Mouse (Mus musculus): ENCODE data around the gene Il15ra. TPM values are rescaled to one million over a fixed set of nuclear protein-coding genes. Genes with fewer than 3 reads are reported as not detected.

Gene Il15ra
- polyA plus RNA-seq, 1 experiment from 2014 or later = 5.1 TPM

DNA sequence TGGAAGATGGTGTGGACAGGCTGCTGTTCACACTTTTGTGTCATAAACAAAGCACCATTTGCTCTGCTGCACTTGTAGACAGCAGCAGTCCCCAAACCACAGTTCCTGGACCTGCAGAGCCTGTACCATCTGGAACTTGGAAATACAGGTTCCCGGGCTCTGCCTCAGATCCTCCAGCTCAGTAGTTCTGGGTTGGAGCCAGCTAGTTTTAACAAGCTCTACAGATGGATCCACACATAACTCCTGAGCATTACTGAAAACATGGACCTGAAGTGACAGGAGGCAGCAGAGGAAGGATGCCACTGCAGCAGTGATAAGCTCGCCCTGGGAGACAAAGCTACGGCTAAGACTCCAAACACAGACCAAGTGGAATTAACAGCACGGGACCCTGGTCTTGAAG, 9.4 kb downstream of the Il15ra start:
- no peaks in the 10 kb centered on the region for H3K4me1 ChIP-seq
- H3K4me3 ChIP-seq = no peak overlapping the region
- H3K27ac ChIP-seq = no peak overlapping the region
- no peaks in the 10 kb centered on the region for H3K9me3 ChIP-seq
- H3K36me3 ChIP-seq = no peaks in the 10 kb centered on the region
- H3K27me3 ChIP-seq (ENCODE audit: insufficient read depth, poor library complexity, severe bottlenecking) = no peaks in the 10 kb centered on the region
- WGBS = 58% methylated on average over 4 of the region's 4 CpGs
- DNase-seq (ENCODE audit: low spot score) = no peak

GRCm38 (mm10) chr2:11718573-11718972, 13.5 kb downstream of the Il15ra start:
- Histone ChIP-seq H3K27ac (no peak overlapping the region), H3K36me3 (no peaks in the 10 kb centered on the region)
- 85% methylated on average over 2 of the region's 2 CpGs for WGBS

GRCm38 (mm10) chr2:11722564-11722963, 17.5 kb downstream of the Il15ra start:
- Histone ChIP-seq H3K27ac (no peak overlapping the region), H3K36me3 (no peaks in the 10 kb centered on the region), H3K4me1 (no peaks in the 10 kb centered on the region), H3K27me3 (ENCODE audit: insufficient read depth, poor library complexity, severe bottlenecking) (no peaks in the 10 kb centered on the region), H3K9me3 (no peaks in the 10 kb centered on the region), H3K4me3 (no peak overlapping the region)
- WGBS = 82% methylated on average over 9 of the region's 9 CpGs
- no peak for DNase-seq (ENCODE audit: low spot score)

More at GRCm38 (mm10) chr2:11718573-11718972, 13.5 kb downstream of the Il15ra start:
- Histone ChIP-seq H3K4me1 (no peaks in the 10 kb centered on the region), H3K9me3 (no peaks in the 10 kb centered on the region), H3K4me3 (no peak overlapping the region), H3K27me3 (ENCODE audit: insufficient read depth, poor library complexity, severe bottlenecking) (no peaks in the 10 kb centered on the region)
- no peak for DNase-seq (ENCODE audit: low spot score)

DNA sequence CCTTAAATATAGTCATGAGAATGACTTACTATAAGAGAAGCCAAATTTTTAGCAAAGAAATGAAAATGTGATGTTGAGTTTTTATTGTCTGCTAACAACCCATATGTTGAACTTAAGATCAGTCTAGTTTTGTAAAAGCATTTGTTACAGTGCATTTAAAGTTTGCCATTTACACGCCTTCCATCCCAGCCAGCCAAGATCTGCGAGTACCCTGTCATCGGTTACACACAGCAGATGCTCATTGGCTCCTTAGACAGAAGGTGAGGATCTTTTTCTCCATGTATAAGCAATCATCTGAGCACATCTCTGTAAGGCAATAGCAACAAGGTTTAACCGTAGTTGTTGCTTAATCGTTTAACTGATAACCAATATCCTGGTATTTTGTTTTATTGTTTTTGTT, 22.5 kb downstream of the Il15ra start:
- Histone ChIP-seq H3K4me3 (no peak overlapping the region), H3K27me3 (ENCODE audit: insufficient read depth, poor library complexity, severe bottlenecking) (no peaks in the 10 kb centered on the region), H3K27ac (no peak overlapping the region), H3K4me1 (no peaks in the 10 kb centered on the region), H3K9me3 (no peaks in the 10 kb centered on the region), H3K36me3 (no peaks in the 10 kb centered on the region)
- no peak for DNase-seq (ENCODE audit: low spot score)
- WGBS = 87% methylated on average over 5 of the region's 5 CpGs

DNA sequence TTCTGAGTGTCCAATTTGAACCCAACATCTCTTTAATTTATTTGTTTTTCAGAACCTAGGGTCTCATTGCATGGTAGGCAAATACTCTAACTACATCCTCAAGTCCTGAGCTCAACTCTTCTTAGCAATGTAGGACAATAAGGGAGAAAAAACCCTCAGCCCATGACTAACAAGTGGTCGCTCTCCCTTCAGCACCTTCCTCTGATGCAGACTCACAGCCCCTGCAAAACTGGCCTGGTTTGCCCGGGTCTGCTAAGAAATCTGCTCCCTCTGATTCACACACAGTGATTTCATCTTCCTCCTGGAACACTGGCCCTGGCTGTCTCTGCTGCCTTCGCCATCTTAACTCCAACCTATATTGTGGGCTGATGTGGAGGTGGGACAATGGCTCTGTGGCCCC, 24.0 kb downstream of the Il15ra start:
- no peaks in the 10 kb centered on the region for H3K27me3 ChIP-seq (ENCODE audit: insufficient read depth, poor library complexity, severe bottlenecking)
- no peaks in the 10 kb centered on the region for H3K9me3 ChIP-seq
- H3K27ac ChIP-seq = no peak overlapping the region
- H3K36me3 ChIP-seq = no peaks in the 10 kb centered on the region
- no peak overlapping the region for H3K4me3 ChIP-seq
- no peaks in the 10 kb centered on the region for H3K4me1 ChIP-seq
- WGBS = 41% methylated on average over 3 of the region's 3 CpGs
- no peak for DNase-seq (ENCODE audit: low spot score)

DNA sequence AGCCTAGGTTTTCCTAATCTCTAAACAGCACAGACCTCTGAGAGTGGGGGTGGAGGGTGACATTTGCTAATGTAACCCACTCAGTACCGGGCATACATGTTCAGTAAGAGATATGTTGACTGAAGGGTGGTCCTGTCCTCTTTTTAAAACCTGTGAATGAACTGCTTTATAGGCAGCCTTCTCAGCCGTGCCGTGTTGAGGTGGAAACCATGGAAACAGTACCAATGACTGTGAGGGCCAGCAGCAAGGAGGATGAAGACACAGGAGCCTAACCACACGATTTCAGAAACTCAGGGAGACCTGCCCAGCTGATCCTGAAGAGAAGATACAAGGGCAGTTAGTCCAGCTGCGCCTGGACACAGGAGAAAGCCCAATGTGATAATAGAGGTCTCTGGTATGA, 27.9 kb downstream of the Il15ra start:
- no peak for DNase-seq (ENCODE audit: low spot score)
- no peaks in the 10 kb centered on the region for H3K27me3 ChIP-seq (ENCODE audit: insufficient read depth, poor library complexity, severe bottlenecking)
- 66% methylated on average over 5 of the region's 5 CpGs for WGBS
- no peak overlapping the region for H3K4me3 ChIP-seq
- H3K9me3 ChIP-seq = no peaks in the 10 kb centered on the region
- 0 out of 2 replicates have a peak, but pooled peaks cover 2% of the 10 kb centered on the region for H3K36me3 ChIP-seq
- no peak overlapping the region for H3K27ac ChIP-seq
- H3K4me1 ChIP-seq = no peaks in the 10 kb centered on the region

- Histone ChIP-seq H3K4me3 (no peak overlapping the region), H3K27me3 (ENCODE audit: insufficient read depth, poor library complexity, severe bottlenecking) (no peaks in the 10 kb centered on the region), H3K9me3 (no peaks in the 10 kb centered on the region), H3K4me1 (no peaks in the 10 kb centered on the region), H3K27ac (no peak overlapping the region), H3K36me3 (peaks cover 28% of the 10 kb centered on the region)
- DNase-seq (ENCODE audit: low spot score) = no peak
- WGBS = 76% methylated on average over 6 of the region's 6 CpGs
Observed at GRCm38 (mm10) chr2:11735853-11736252, 30.8 kb downstream of the Il15ra start.

- WGBS = 92% methylated on average over 3 of the region's 3 CpGs
- Histone ChIP-seq H3K9me3 (no peaks in the 10 kb centered on the region), H3K4me3 (no peak overlapping the region), H3K4me1 (no peaks in the 10 kb centered on the region), H3K27ac (no peak overlapping the region), H3K27me3 (ENCODE audit: insufficient read depth, poor library complexity, severe bottlenecking) (no peaks in the 10 kb centered on the region), H3K36me3 (peaks cover 57% of the 10 kb centered on the region)
- no peak for DNase-seq (ENCODE audit: low spot score)
Observed at GRCm38 (mm10) chr2:11738794-11739193, 33.7 kb downstream of the Il15ra start.

GRCm38 (mm10) chr2:11739516-11740051, 34.5 kb downstream of the Il15ra start:
- no peaks in the 10 kb centered on the region for H3K9me3 ChIP-seq
- H3K27ac ChIP-seq = no peak overlapping the region
- peaks cover 65% of the 10 kb centered on the region for H3K36me3 ChIP-seq
- no peak overlapping the region for H3K4me3 ChIP-seq
- DNase-seq (ENCODE audit: low spot score) = no peak
- 95% methylated on average over 4 of the region's 4 CpGs for WGBS
- no peaks in the 10 kb centered on the region for H3K27me3 ChIP-seq (ENCODE audit: insufficient read depth, poor library complexity, severe bottlenecking)
- no peaks in the 10 kb centered on the region for H3K4me1 ChIP-seq

DNA sequence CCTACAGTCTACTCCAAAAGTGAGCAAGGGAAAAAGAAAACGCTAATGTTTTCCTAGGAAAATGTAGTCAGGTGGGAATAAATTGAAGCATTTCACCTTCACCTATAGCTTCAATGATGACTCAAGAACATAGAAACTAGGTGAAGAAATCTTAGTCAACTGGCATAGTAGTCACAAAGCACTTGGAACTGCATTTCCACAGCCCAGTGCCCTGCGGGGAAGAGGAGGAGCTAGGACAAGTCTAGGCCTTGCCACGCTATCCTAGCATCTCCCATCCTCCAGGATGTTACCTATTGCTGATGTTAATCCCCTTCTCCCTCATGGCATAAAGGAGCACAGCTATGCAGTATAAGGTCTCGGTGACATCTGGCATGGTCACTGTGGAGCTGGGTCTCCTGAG, 57.5 kb downstream of the Il15ra start:
- Histone ChIP-seq H3K36me3 (peaks cover 99% of the 10 kb centered on the region), H3K27me3 (ENCODE audit: insufficient read depth, poor library complexity, severe bottlenecking) (no peaks in the 10 kb centered on the region)

GRCm38 (mm10) chr2:11765694-11766093, 60.6 kb downstream of the Il15ra start:
- Histone ChIP-seq H3K4me3 (no peak overlapping the region), H3K36me3 (peaks cover 87% of the 10 kb centered on the region)
- 91% methylated on average over 4 of the region's 4 CpGs for WGBS

More for the DNA sequence above, 57.5 kb downstream of the Il15ra start:
- DNase-seq (ENCODE audit: low spot score) = no peak
- Histone ChIP-seq H3K27ac (no peak overlapping the region), H3K9me3 (no peaks in the 10 kb centered on the region), H3K4me3 (no peak overlapping the region), H3K4me1 (no peaks in the 10 kb centered on the region)
- WGBS = 93% methylated on average over 4 of the region's 4 CpGs

DNA sequence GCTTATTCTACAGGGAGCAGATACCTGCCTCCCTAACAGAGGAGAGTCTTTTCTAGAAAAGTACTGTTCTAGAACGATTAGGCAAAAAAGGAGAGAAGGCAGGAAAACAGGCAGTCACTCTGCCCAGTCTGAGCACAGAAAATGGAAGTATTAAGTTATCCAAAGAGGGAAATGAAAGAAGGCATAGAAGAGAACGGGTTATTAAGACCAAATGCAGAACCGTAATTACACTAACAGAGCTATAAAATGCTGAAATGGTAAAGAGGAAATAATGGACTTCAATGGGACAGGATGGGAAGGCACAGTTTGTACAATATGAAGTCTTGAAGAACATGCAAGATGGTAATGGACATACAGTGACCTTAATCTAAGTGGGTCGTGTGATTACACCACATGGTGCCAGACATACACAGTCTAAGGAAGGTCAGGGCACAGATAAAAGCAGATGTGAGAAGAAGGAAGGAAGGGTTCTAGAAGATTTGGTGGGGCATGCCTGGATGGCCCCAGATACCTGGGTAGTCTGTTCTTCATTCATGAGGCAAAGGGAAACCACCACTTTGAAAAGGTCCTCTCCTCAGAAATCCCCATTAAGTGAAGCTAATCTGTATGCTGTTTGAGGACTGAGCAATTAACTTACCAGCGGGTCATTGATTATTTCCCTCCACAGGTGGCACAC, 61.5 kb downstream of the Il15ra start:
- 77% methylated on average over 5 of the region's 5 CpGs for WGBS
- Histone ChIP-seq H3K4me3 (no peak overlapping the region), H3K4me1 (no peaks in the 10 kb centered on the region), H3K9me3 (no peaks in the 10 kb centered on the region), H3K27ac (no peak overlapping the region), H3K27me3 (ENCODE audit: insufficient read depth, poor library complexity, severe bottlenecking) (no peaks in the 10 kb centered on the region), H3K36me3 (peaks cover 77% of the 10 kb centered on the region)
- DNase-seq (ENCODE audit: low spot score) = no peak

More at GRCm38 (mm10) chr2:11765694-11766093, 60.6 kb downstream of the Il15ra start:
- Histone ChIP-seq H3K27me3 (ENCODE audit: insufficient read depth, poor library complexity, severe bottlenecking) (no peaks in the 10 kb centered on the region), H3K4me1 (no peaks in the 10 kb centered on the region), H3K27ac (no peak overlapping the region), H3K9me3 (no peaks in the 10 kb centered on the region)
- DNase-seq (ENCODE audit: low spot score) = no peak

DNA sequence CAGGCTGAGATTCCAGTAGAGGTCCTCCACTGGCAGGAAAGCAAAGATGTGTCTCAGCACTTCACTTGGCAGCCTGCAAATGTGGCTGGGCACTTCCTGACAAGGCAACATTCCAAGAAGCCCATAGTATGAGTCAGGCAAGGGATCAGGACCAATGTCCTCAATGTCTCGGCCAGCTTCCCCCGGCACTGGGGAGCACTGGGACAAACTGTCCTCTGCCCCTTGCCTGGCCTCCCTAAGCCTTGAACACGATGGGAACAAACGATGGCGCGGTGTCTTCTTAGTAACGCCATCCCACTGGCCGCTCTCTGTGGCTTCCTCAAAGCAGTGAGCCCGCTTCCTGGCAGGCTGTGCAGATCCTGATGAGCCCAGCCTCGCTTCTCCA, 62.1 kb downstream of the Il15ra start:
- DNase-seq (ENCODE audit: low spot score) = no peak
- no peak overlapping the region for H3K27ac ChIP-seq
- no peaks in the 10 kb centered on the region for H3K27me3 ChIP-seq (ENCODE audit: insufficient read depth, poor library complexity, severe bottlenecking)
- H3K36me3 ChIP-seq = peaks cover 72% of the 10 kb centered on the region
- H3K9me3 ChIP-seq = no peaks in the 10 kb centered on the region
- no peaks in the 10 kb centered on the region for H3K4me1 ChIP-seq
- no peak overlapping the region for H3K4me3 ChIP-seq
- WGBS = 87% methylated on average over 10 of the region's 10 CpGs

- H3K4me3 ChIP-seq = no peak overlapping the region
- no peaks in the 10 kb centered on the region for H3K9me3 ChIP-seq
- no peak for DNase-seq (ENCODE audit: low spot score)
- H3K27ac ChIP-seq = no peak overlapping the region
- WGBS = 86% methylated on average over 4 of the region's 4 CpGs
- peaks cover 27% of the 10 kb centered on the region for H3K36me3 ChIP-seq
- H3K27me3 ChIP-seq (ENCODE audit: insufficient read depth, poor library complexity, severe bottlenecking) = no peaks in the 10 kb centered on the region
- 0 out of 2 replicates have a peak, but pooled peaks cover 11% of the 10 kb centered on the region for H3K4me1 ChIP-seq
Observed at GRCm38 (mm10) chr2:11771701-11772100, 66.6 kb downstream of the Il15ra start.
